Mouse (Mus musculus) G1E (cell line): ENCODE results near the gene G430095P16Rik.

Experiments
- CTCF ChIP-seq: IDR thresholded peaks from 2 replicates; pipeline ENCODE4 v1.5.1; 2012; ENCODE audit warnings: low read depth, low read length, inconsistent platforms, mixed read lengths
- GATA2 ChIP-seq: IDR thresholded peaks from 2 replicates; pipeline ENCODE4 v1.6.1; 2012; ENCODE audit warnings: low read depth, low read length, inconsistent platforms, borderline replicate concordance
- POLR2AphosphoS5 ChIP-seq: IDR thresholded peaks from 2 replicates; pipeline ENCODE4 v1.6.1; 2012; ENCODE audit warnings: low read depth, low read length, inconsistent platforms; ENCODE audit not compliant: insufficient replicate concordance
- TAL1 ChIP-seq: conservative IDR thresholded peaks from 2 replicates; pipeline ENCODE4 v1.6.1; 2012; ENCODE audit warnings: low read depth, low read length, inconsistent platforms, mixed read lengths

DNA sequence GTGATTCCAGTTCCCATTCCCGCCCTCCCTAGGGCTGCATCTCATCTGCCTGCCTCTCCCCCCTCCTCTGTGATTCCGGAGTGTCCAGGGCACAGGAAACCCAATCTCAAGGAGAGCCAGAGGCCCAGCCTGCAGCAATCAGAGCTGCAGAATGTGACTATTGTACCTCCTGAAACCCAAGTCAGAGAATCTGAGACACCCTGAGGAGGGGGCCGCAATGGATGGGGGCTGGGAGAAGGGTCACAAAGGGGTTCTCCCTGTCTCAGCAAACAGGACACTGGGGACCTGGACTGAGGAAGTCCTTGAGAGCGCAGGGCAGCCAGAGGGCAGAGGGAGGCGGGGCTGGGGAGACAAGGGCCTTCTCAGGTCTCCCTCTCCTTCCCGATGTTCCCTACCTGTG is 10.2 kb downstream of the G430095P16Rik start:
- TF ChIP-seq GATA2 (no peak), CTCF (no peak), TAL1 (no peak), POLR2AphosphoS5 (no peak)
